Mouse (Mus musculus): ENCODE measurements around the gene Ntf3. TPM values are rescaled to one million over a fixed set of nuclear protein-coding genes. Genes with fewer than 3 reads are reported as not detected.

Ntf3 gene
- total and polyA plus RNA-seq, 3 experiments: not detected

DNA sequence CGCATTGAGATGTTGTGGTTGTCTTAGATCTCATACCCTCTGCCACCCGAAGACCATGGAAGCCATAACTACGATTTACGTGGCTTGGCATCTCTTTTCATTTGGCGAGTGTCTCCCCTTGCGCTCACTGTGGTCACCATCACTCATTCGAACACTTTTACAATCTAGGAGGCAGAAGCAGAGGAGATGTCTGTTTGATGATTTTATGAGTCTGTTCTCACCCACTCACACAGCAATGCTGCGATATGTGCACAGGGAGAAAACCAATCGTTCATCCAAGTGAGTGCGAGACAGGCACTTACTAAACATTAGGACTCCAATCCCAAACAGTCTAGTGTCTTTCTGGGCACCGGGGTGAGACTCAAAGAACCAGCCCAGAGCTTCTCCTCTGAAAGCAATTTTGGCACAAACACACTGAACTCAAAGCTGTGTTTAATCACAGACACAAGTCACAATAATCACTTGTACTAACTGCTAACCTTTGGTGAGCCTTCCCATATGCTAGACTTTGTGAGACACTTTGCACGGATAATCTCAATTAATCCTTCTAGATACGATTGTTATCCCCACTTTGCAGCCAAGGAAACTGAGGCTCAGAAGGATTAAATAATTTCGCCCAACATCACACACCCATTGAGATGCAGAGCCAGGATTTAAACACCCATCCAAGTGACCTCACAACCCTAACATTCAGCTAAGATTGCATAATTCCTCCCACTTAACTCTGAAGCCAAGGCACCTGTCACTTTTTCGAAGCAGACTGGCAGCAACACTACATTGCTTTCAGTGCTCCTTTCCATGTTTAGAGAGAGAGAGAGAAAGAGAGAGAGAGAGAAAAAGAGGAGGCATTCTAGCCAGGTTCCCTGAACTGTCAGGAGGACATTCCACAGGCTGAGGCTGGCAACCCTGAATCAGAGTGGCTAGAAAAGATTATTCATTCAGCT, 55.5 kb downstream of the Ntf3 start:
- Histone ChIP-seq H3K27ac (ENCODE audit: insufficient read depth, low read depth) (no peak overlapping the region), H3K4me1 (ENCODE audit: control insufficient read depth in 1 of 2, insufficient read depth in 2 of 2) (no peaks in the 10 kb centered on the region), H3K4me2 (ENCODE audit: insufficient read depth, low read depth, poor library complexity, severe bottlenecking) (no peak overlapping the region), H3K36me3 (replicated peaks in 1 of 2; ENCODE audit: control insufficient read depth in 1 of 2, insufficient read depth in 1 of 2, low read length in 1 of 2) (no peaks in the 10 kb centered on the region), H3K9ac (ENCODE audit: insufficient read depth, low read depth) (no peak overlapping the region), H3K9me3 (replicated peaks; ENCODE audit: low read length) (no peaks in the 10 kb centered on the region), H3K4me3 (replicated peaks in 1 of 3; ENCODE audit: low read depth in 2 of 3, low read length in 2 of 3, poor library complexity in 1 of 3) (no peak overlapping the region), H3K27me3 (replicated peaks) (peaks cover 94% of the 10 kb centered on the region), H3K79me2 (replicated peaks; ENCODE audit: control insufficient read depth, extremely low read depth, insufficient read depth, poor library complexity, severe bottlenecking) (no peaks in the 10 kb centered on the region)
- TF ChIP-seq CHD1 (IDR thresholded peaks at IDR 0.05; ENCODE audit: low read depth, low read length) (no peak), IRF4 (IDR thresholded peaks at IDR 0.05; ENCODE audit: low read depth, low read length) (no peak), RAD21 (IDR thresholded peaks at IDR 0.05; ENCODE audit: low read depth, low read length) (no peak), UBTF (IDR thresholded peaks at IDR 0.05; ENCODE audit: low read depth, low read length) (no peak), MAZ (IDR thresholded peaks at IDR 0.05; ENCODE audit: low read depth, low read length) (no peak), SMC3 (IDR thresholded peaks at IDR 0.05; ENCODE audit: low read depth, low read length) (no peak), NELFE (IDR thresholded peaks at IDR 0.05; ENCODE audit: low read depth, low read length) (no peak), USF2 (conservative IDR thresholded peaks at IDR 0.05; ENCODE audit: low read depth, low read length) (no peak), MEF2A (IDR thresholded peaks at IDR 0.05; ENCODE audit: borderline replicate concordance, low read depth, low read length) (no peak)
- dilution Hi-C loops (cut with MboI; ENCODE audit: extremely low pct_ligation_motif_present, extremely low pct_unique_long_range_greater_than_20kb, low sequenced_read_pairs): no loop called here
- no peak for DNase-seq (ENCODE audit: extremely low read depth)
- in situ Hi-C loops (cut with MboI; ENCODE audit: low pct_ligation_motif_present, low pct_unique_long_range_greater_than_20kb, low sequenced_read_pairs): no loop called here

DNA sequence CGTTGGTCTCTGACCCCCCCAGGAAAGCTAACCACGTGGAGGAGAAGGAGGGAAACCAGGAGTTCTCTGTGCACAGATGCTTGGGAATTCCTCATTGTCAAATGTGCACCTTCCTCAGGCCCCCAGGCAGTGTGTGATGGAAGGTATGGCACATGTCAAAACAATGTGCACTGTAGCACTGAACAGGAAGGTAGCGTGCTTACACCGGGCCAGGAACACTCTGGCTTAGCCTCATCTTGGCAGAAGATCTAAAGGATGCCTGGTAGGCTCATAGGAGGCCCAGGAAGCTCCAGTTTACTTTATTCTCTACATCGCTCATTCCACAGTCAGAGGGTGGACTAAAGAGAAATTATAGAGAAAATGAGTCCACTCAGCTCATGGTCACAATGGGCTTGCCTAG, 57.5 kb downstream of the Ntf3 start:
- in situ Hi-C loops (cut with MboI; ENCODE audit: low pct_ligation_motif_present, low pct_unique_long_range_greater_than_20kb, low sequenced_read_pairs) (no loop called here), dilution Hi-C loops (cut with MboI; ENCODE audit: extremely low pct_ligation_motif_present, extremely low pct_unique_long_range_greater_than_20kb, low sequenced_read_pairs) (no loop called here)
- H3K36me3 ChIP-seq (replicated peaks in 1 of 2; ENCODE audit: control insufficient read depth in 1 of 2, insufficient read depth in 1 of 2, low read length in 1 of 2): no peaks in the 10 kb centered on the region
- peaks cover 94% of the 10 kb centered on the region for H3K27me3 ChIP-seq (replicated peaks)
- no peaks in the 10 kb centered on the region for H3K79me2 ChIP-seq (replicated peaks; ENCODE audit: control insufficient read depth, extremely low read depth, insufficient read depth, poor library complexity, severe bottlenecking)
- no peak overlapping the region for H3K9ac ChIP-seq (ENCODE audit: insufficient read depth, low read depth)
- no peaks in the 10 kb centered on the region for H3K9me3 ChIP-seq (replicated peaks; ENCODE audit: low read length)
- no peak for TF ChIP-seq POLR2A (IDR thresholded peaks at IDR 0.05; ENCODE audit: low read depth, low read length)
- TF ChIP-seq CHD2 (IDR thresholded peaks at IDR 0.05; ENCODE audit: low read length): no peak
- no peak for TF ChIP-seq POLR2AphosphoS2 (IDR thresholded peaks at IDR 0.05; ENCODE audit: low read depth, low read length)
- no peak for TF ChIP-seq JUND (conservative IDR thresholded peaks at IDR 0.05; ENCODE audit: low read depth, low read length)
- no peak for TF ChIP-seq MAFK (IDR thresholded peaks at IDR 0.05; ENCODE audit: insufficient replicate concordance, low read length)
- no peak for TF ChIP-seq SIN3A (IDR thresholded peaks at IDR 0.05; ENCODE audit: low read length)
- no peak for TF ChIP-seq USF1 (IDR thresholded peaks at IDR 0.05; ENCODE audit: low read depth, low read length)
- no peak for TF ChIP-seq RCOR1 (conservative IDR thresholded peaks at IDR 0.05; ENCODE audit: low read depth, low read length)
- no peak overlapping the region for H3K27ac ChIP-seq (ENCODE audit: insufficient read depth, low read depth)
- H3K4me2 ChIP-seq (ENCODE audit: insufficient read depth, low read depth, poor library complexity, severe bottlenecking): no peak overlapping the region
- H3K4me1 ChIP-seq (ENCODE audit: control insufficient read depth in 1 of 2, insufficient read depth in 2 of 2): no peaks in the 10 kb centered on the region
- no peak for DNase-seq (ENCODE audit: extremely low read depth)
- no peak overlapping the region for H3K4me3 ChIP-seq (replicated peaks in 1 of 3; ENCODE audit: low read depth in 2 of 3, low read length in 2 of 3, poor library complexity in 1 of 3)
